Mouse (Mus musculus): Measurements from ENCODE around the gene Aldh8a1. TPM values are rescaled to one million over a fixed set of nuclear protein-coding genes. Genes with fewer than 3 reads are reported as not detected.

Gene Aldh8a1
- polyA plus RNA-seq, 1 experiment from 2014 or later = not detected

DNA sequence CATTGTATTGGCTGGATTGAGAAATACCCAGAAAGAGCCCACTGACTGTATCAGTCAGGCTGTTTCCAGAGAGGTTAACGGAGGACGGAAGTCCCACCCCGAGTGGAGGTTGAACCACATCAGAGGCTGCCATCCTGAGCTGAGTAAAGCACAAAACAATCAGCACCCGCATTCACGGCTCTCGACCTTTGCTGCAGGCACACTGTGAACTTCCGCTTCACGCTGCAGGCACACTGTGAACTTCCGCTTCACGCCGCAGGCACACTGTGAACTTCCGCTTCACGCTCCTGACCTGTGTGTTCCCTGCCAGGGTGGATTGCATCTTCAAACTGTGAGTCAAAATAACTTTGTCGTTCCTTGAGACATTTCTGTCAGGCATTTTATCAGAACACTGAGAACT lies 42.1 kb downstream of the Aldh8a1 start:
- Histone ChIP-seq H3K9ac (ENCODE audit: low read length) (no peak overlapping the region), H3K27ac (ENCODE audit: low read depth, low read length) (no peak overlapping the region), H3K9me3 (ENCODE audit: control insufficient read depth, low read length) (no peaks in the 10 kb centered on the region), H3K36me3 (ENCODE audit: control insufficient read depth, insufficient read depth, low read length) (no peaks in the 10 kb centered on the region), H3K27me3 (ENCODE audit: control insufficient read depth, insufficient read depth, low read length) (no peaks in the 10 kb centered on the region), H3K4me1 (replicated peaks; ENCODE audit: control insufficient read depth, insufficient read depth, low read length) (no peaks in the 10 kb centered on the region), H3K4me2 (ENCODE audit: low read depth, low read length, severe bottlenecking) (no peak overlapping the region), H3K4me3 (ENCODE audit: low read depth, low read length) (no peak overlapping the region)
- ATAC-seq (replicated peaks; ENCODE audit: low FRiP score) (no peak), DNase-seq (ENCODE audit: low spot score) (no peak)
- WGBS = 86% methylated on average over 14 of the region's 14 CpGs

DNA sequence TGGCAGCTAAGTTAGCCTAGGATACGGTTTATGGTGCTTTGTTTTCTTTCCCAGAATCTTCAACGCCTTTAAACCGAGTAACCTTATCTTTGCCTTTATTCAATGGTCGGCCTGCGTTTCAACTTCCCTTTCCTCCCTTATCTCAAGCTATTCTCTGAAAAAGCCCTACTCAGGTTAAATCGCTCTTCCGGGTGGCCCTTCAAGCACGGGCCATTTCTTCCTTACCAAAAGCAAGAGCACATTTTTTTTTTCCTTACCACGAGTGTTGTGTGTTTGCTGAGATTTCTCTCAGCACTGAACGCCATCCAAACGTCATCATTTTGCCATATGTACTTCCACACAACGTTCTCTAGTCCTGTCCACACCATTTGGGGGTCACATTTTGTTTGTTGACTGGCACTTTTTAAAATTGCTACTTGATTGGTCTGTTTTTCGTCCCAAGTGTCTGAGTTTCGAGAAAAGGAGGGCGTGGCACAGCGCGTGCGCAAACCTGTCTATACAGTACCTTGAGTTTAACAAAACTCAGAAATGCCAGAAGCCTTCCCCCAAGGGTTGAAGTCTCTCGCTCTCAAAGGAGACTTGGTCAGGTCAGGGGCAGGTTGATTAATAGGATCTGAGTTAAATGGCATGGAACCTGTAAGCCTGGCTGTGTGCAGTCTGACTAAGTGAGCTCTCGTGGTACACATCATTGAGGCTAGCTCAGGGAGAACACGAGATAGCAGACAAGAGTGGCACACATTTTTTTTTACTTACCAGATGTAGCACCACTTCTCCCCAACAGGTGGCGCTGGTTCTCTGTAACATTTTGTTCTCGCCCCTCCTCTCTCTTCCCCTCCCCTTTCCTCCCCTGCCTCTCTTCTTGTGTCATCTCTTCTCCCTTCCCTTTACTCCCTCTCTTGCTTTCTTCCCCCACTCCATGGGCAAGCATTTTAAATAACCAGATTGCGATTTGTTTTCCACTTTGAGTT lies 43.6 kb downstream of the Aldh8a1 start:
- Histone ChIP-seq H3K4me3 (ENCODE audit: low read depth, low read length) (no peak overlapping the region), H3K27me3 (ENCODE audit: control insufficient read depth, insufficient read depth, low read length) (no peaks in the 10 kb centered on the region), H3K4me1 (replicated peaks; ENCODE audit: control insufficient read depth, insufficient read depth, low read length) (no peaks in the 10 kb centered on the region), H3K36me3 (ENCODE audit: control insufficient read depth, insufficient read depth, low read length) (no peaks in the 10 kb centered on the region), H3K9ac (ENCODE audit: low read length) (no peak overlapping the region), H3K27ac (ENCODE audit: low read depth, low read length) (no peak overlapping the region), H3K9me3 (ENCODE audit: control insufficient read depth, low read length) (no peaks in the 10 kb centered on the region), H3K4me2 (ENCODE audit: low read depth, low read length, severe bottlenecking) (no peak overlapping the region)
- ATAC-seq (replicated peaks; ENCODE audit: low FRiP score) (no peak), DNase-seq (ENCODE audit: low spot score) (peak; percentile 79)
- WGBS = 76% methylated on average over 24 of the region's 24 CpGs

DNA sequence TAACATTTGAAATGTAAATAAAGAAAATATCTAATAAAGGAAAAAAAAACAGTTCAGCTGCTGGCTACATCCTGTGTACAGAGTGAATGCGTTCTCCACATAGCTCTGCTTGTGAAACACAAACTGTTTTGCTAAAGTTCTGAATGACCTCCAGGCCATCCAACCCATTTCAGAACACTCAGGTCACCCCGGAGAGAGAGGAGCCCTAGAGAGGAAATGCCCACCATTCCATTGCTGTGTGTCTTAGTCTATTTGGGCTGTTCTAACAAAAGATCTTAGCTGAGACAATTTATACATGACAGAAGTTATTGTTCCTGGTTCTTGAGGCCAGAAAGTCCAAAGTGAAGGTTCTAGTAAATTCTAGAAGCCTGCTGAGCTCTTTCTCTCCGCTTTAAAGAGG lies 49.4 kb downstream of the Aldh8a1 start:
- no peaks in the 10 kb centered on the region; the same call in 1 of the 2 replicates for H3K4me1 ChIP-seq (replicated peaks; ENCODE audit: control insufficient read depth, insufficient read depth, low read length)
- H3K36me3 ChIP-seq (ENCODE audit: control insufficient read depth, insufficient read depth, low read length) = no peaks in the 10 kb centered on the region
- 75% methylated on average over 3 of the region's 3 CpGs for WGBS
- no peak overlapping the region for H3K27ac ChIP-seq (ENCODE audit: low read depth, low read length)
- no peak for DNase-seq (ENCODE audit: low spot score)
- H3K4me2 ChIP-seq (ENCODE audit: low read depth, low read length, severe bottlenecking) = no peak overlapping the region
- no peak overlapping the region for H3K9ac ChIP-seq (ENCODE audit: low read length)
- no peak for ATAC-seq (replicated peaks; ENCODE audit: low FRiP score)
- no peaks in the 10 kb centered on the region for H3K9me3 ChIP-seq (ENCODE audit: control insufficient read depth, low read length)
- no peak overlapping the region for H3K4me3 ChIP-seq (ENCODE audit: low read depth, low read length)
- H3K27me3 ChIP-seq (ENCODE audit: control insufficient read depth, insufficient read depth, low read length) = no peaks in the 10 kb centered on the region

DNA sequence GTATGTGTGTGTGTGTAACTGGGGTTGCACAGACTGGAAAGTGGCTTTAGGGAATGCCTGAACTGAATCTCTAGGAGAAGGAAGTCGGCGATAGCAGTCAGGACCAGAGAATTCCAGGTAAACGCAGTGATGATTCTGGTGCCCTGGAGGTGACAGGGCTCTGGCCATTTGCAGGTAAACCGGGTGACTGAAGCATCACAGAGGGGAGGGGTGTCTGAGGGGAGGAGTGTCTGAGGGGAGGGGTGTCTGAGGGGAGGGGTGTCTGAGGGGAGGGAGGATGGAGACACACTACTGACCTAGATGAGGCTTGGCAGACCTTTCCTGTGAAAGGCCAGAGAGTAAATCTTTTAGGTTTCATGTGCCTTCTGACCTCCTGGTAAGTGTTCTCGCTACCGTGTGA lies 50.9 kb downstream of the Aldh8a1 start:
- 73% methylated on average over 6 of the region's 6 CpGs for WGBS
- Histone ChIP-seq H3K4me2 (ENCODE audit: low read depth, low read length, severe bottlenecking) (no peak overlapping the region), H3K4me1 (replicated peaks; ENCODE audit: control insufficient read depth, insufficient read depth, low read length) (no peaks in the 10 kb centered on the region; the same call in 1 of the 2 replicates), H3K9ac (ENCODE audit: low read length) (no peak overlapping the region), H3K4me3 (ENCODE audit: low read depth, low read length) (no peak overlapping the region), H3K9me3 (ENCODE audit: control insufficient read depth, low read length) (no peaks in the 10 kb centered on the region), H3K27ac (ENCODE audit: low read depth, low read length) (no peak overlapping the region), H3K27me3 (ENCODE audit: control insufficient read depth, insufficient read depth, low read length) (no peaks in the 10 kb centered on the region), H3K36me3 (ENCODE audit: control insufficient read depth, insufficient read depth, low read length) (no peaks in the 10 kb centered on the region)
- DNase-seq (ENCODE audit: low spot score) = no peak
- ATAC-seq (replicated peaks; ENCODE audit: low FRiP score) = no peak

DNA sequence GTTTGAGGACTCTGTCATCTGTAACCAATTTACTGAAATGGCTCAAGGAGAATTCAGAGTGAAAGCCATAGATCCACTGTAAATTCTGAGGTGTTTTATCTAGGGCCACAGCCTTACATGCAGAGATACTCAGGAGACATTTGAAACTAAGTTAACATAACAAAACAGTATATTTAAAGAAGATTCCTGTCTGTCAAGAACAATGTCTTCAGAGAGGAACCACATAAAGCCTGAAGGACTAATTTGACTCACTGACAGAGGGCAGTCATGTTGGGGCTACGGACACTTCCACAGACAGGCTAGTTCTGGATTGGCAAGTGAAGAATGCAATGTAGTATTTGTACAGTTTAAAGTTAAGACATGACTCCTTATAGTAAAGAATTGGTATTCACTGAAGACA lies 62.2 kb downstream of the Aldh8a1 start:
- Histone ChIP-seq H3K4me1 (replicated peaks; ENCODE audit: control insufficient read depth, insufficient read depth, low read length) (peaks cover 6% of the 10 kb centered on the region; the same call in 1 of the 2 replicates), H3K27ac (ENCODE audit: low read depth, low read length) (no peak overlapping the region), H3K9me3 (ENCODE audit: control insufficient read depth, low read length) (no peaks in the 10 kb centered on the region), H3K4me3 (ENCODE audit: low read depth, low read length) (no peak overlapping the region), H3K36me3 (ENCODE audit: control insufficient read depth, insufficient read depth, low read length) (no peaks in the 10 kb centered on the region), H3K4me2 (ENCODE audit: low read depth, low read length, severe bottlenecking) (no peak overlapping the region), H3K27me3 (ENCODE audit: control insufficient read depth, insufficient read depth, low read length) (no peaks in the 10 kb centered on the region), H3K9ac (ENCODE audit: low read length) (no peak overlapping the region)
- ATAC-seq (replicated peaks; ENCODE audit: low FRiP score) (no peak), DNase-seq (ENCODE audit: low spot score) (no peak)
- WGBS = 95% methylated on average over 1 of the region's 1 CpGs

DNA sequence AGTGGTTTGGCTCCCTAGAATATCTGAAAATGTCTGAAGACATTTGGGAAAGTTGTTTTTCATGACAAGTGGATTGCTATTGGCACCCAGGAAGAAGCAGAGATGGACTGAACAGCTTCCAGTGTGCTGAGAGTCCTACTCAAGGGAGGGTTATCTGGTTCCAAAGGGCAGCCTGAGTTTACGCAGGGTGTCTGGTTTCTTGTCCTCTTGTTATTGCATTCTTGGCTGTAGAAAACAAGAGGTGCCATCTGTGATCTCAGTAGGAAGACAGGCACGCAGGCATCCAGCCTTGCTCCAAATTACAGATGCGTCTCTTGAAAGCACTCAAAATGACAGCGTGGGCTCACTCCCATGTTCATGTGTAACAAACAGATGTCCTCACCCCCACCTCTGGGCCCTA lies 63.9 kb downstream of the Aldh8a1 start:
- peaks cover 6% of the 10 kb centered on the region; the same call in 1 of the 2 replicates for H3K4me1 ChIP-seq (replicated peaks; ENCODE audit: control insufficient read depth, insufficient read depth, low read length)
- H3K9ac ChIP-seq (ENCODE audit: low read length) = no peak overlapping the region
- DNase-seq (ENCODE audit: low spot score) (no peak), ATAC-seq (replicated peaks; ENCODE audit: low FRiP score) (no peak)
- no peak overlapping the region for H3K4me2 ChIP-seq (ENCODE audit: low read depth, low read length, severe bottlenecking)
- no peaks in the 10 kb centered on the region for H3K27me3 ChIP-seq (ENCODE audit: control insufficient read depth, insufficient read depth, low read length)
- no peak overlapping the region for H3K27ac ChIP-seq (ENCODE audit: low read depth, low read length)
- 77% methylated on average over 4 of the region's 4 CpGs for WGBS
- H3K36me3 ChIP-seq (ENCODE audit: control insufficient read depth, insufficient read depth, low read length) = no peaks in the 10 kb centered on the region
- no peaks in the 10 kb centered on the region for H3K9me3 ChIP-seq (ENCODE audit: control insufficient read depth, low read length)
- no peak overlapping the region for H3K4me3 ChIP-seq (ENCODE audit: low read depth, low read length)

DNA sequence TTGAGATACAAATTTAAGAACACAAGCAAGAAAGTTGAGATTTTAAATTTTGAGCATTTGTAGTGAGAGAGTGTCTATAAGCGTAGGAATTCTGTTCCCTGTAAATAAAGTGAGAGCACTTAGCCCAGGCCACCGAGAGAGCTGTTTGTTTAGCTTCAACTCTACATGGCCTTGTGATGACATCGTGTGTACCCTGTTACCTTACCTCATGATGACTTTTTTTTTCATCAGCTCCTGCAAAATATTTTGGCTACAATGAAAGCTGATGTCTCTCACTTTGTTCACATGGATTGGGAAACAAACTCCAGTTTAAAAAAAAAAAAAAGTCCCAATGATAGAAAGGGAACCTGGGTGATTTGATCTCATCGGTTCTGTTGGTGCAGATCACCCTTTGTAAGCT lies 64.6 kb downstream of the Aldh8a1 start:
- Histone ChIP-seq H3K36me3 (ENCODE audit: control insufficient read depth, insufficient read depth, low read length) (no peaks in the 10 kb centered on the region), H3K4me3 (ENCODE audit: low read depth, low read length) (no peak overlapping the region), H3K4me1 (replicated peaks; ENCODE audit: control insufficient read depth, insufficient read depth, low read length) (peaks cover 6% of the 10 kb centered on the region; the same call in 1 of the 2 replicates), H3K27me3 (ENCODE audit: control insufficient read depth, insufficient read depth, low read length) (no peaks in the 10 kb centered on the region), H3K4me2 (ENCODE audit: low read depth, low read length, severe bottlenecking) (no peak overlapping the region), H3K9ac (ENCODE audit: low read length) (no peak overlapping the region), H3K27ac (ENCODE audit: low read depth, low read length) (no peak overlapping the region), H3K9me3 (ENCODE audit: control insufficient read depth, low read length) (no peaks in the 10 kb centered on the region)
- WGBS = 88% methylated on average over 4 of the region's 4 CpGs
- DNase-seq (ENCODE audit: low spot score) (no peak), ATAC-seq (replicated peaks; ENCODE audit: low FRiP score) (no peak)

DNA sequence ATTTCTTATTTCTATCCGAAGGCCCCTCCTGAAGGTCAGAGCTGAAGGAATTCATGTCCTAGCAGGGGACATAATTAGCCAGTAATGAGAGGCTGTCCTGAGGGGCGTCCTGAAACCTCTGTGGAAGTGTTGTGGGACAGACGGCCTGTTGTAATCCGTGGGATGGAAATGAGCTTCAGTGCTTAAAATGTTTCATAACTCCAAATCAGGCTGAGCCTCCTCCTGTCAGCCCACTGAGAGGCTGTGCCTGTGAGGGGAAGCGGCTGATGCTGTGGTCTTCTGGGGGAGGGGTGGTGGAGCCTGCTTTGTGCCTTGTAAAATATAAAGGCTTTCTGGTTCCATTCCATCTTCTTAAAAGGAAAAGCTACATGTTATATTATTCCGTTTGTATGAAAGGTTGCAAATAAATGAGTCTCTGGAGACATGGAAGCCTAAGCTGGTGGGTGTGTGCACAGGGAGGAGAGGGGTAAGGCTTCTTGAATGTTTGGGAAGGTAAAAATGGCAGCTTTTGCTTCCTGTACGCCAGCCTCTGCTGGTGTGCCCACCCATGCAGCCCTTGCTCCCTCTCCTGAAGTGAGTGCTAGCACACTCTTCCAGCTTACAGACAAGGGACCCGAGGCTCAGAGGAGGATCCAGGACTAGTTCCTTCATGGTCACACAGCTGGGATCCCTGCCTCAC lies 66.7 kb downstream of the Aldh8a1 start:
- ATAC-seq (replicated peaks; ENCODE audit: low FRiP score) = no peak
- WGBS = 43% methylated on average over 8 of the region's 8 CpGs

More for the DNA sequence above, 66.7 kb downstream of the Aldh8a1 start:
- Histone ChIP-seq H3K27ac (ENCODE audit: low read depth, low read length) (no peak overlapping the region), H3K9ac (ENCODE audit: low read length) (no peak overlapping the region), H3K9me3 (ENCODE audit: control insufficient read depth, low read length) (no peaks in the 10 kb centered on the region), H3K36me3 (ENCODE audit: control insufficient read depth, insufficient read depth, low read length) (no peaks in the 10 kb centered on the region), H3K27me3 (ENCODE audit: control insufficient read depth, insufficient read depth, low read length) (no peaks in the 10 kb centered on the region), H3K4me2 (ENCODE audit: low read depth, low read length, severe bottlenecking) (no peak overlapping the region), H3K4me3 (ENCODE audit: low read depth, low read length) (no peak overlapping the region), H3K4me1 (replicated peaks; ENCODE audit: control insufficient read depth, insufficient read depth, low read length) (peaks cover 6% of the 10 kb centered on the region; the same call in 1 of the 2 replicates)
- no peak for DNase-seq (ENCODE audit: low spot score)
